Mouse (Mus musculus) left cerebral cortex, postnatal 10 days (tissue): ENCODE measurements at regions not wholly inside any gene's neighbourhood (a gene's known extent, or its start where the extent isn't known, plus 50 kb on each side); places are given as distances from the start of the nearest gene placed in this dataset.

ENCODE experiments used
- DNase-seq, 2 experiments: peaks; one replicate each; pipeline ENCODE4 v3.0.0; 2021 to 2022; ENCODE audit warnings: low spot score in 2 of 2, mixed read lengths in 1 of 2; ENCODE audit errors: extremely low spot score in 1 of 2
- intact Hi-C: fragments of 180-260 bp; cut with DNase I; formaldehyde crosslinking; loops from one replicate; pipeline ENCODE4 v1.15.1; 2025

- intact Hi-C loops, result no loop called here
- DNase-seq, result no peak
Measured at GRCm38 (mm10) chr6:148500251-148501179, 56.3 kb upstream of the Tmtc1 start.
